Comparison of ENCODE assay signal across 12 mouse cellular contexts in the genomic region with DNA sequence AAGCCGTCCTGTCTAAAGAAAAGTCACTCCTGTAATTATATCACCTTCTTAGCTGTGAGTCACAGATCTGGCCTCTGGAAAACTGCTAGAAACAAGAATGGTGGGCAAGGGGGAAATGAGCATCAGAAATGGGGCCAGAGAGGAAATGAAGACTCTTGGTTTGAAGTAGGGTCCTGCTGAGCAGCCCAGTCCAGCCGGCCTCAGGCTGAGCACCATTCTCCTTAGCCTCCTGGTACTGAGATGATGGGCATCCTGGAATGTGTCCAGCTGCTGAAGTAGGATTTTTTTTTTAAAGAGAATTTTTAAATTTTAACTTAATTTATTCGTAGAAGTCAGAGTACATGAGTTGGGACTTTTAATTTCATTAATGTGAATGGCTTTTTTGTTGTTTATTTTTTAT.
DNase-seq lines count a peak whose midpoint lies in the region; ATAC-seq lines count a peak whose summit lies in the region.
"Had no signal": no experiment of that assay in that cellular context is flagged by ENCODE, and none has a peak within 500 bp of the region (broad histone marks: within the 10 kb centered on the region; RNA-seq: fewer than 3 reads in every experiment).

No protein-coding gene starts in this region.

- H3K9ac ChIP-seq in lung, embryonic 16.5 days (ENCODE audit: low read length): no peak overlapping the region
- H3K9ac ChIP-seq in forebrain, embryonic 14.5 days (ENCODE audit: low read length): no peak overlapping the region
- H3K9ac ChIP-seq: liver, embryonic 14.5 days had no signal

- H3K4me3 ChIP-seq in lung, embryonic 16.5 days (ENCODE audit: low read length): no peak overlapping the region
- H3K4me3 ChIP-seq in forebrain, embryonic 14.5 days (ENCODE audit: low read depth, low read length): no peak overlapping the region

- WGBS in lung, embryonic 16.5 days: 30% methylated on average over 3 of the region's 3 CpGs
- 35% methylated on average over 3 of the region's 3 CpGs for WGBS in forebrain, embryonic 14.5 days

- peak; percentile 39 for DNase-seq in embryo, embryonic 10.5 days (ENCODE audit: low spot score)
- no peak for DNase-seq in embryo, embryonic 11 days
- no peak for DNase-seq in lung, postnatal 10 days
- peak; percentile 62 for DNase-seq in forebrain, embryonic 14.5 days (ENCODE audit: low spot score)
- DNase-seq in kidney, postnatal 36 days: peak; percentile 48 to 64
- no peak for DNase-seq in liver
- DNase-seq: cerebellum, adult 2 months; heart, postnatal 10 days had no signal

- peaks cover 18% of the 10 kb centered on the region for H3K4me1 ChIP-seq in lung, embryonic 16.5 days (replicated peaks; ENCODE audit: control insufficient read depth, insufficient read depth, low read length)
- H3K4me1 ChIP-seq in forebrain, embryonic 14.5 days (ENCODE audit: control insufficient read depth, insufficient read depth, low read length): peaks cover 25% of the 10 kb centered on the region

- no peaks in the 10 kb centered on the region for H3K9me3 ChIP-seq in lung, embryonic 16.5 days (ENCODE audit: control insufficient read depth, low read length)
- no peaks in the 10 kb centered on the region for H3K9me3 ChIP-seq in forebrain, embryonic 14.5 days (replicated peaks; ENCODE audit: control insufficient read depth, low read length)

- H3K27me3 ChIP-seq in lung, embryonic 16.5 days (ENCODE audit: control insufficient read depth, insufficient read depth, low read depth, low read length): no peaks in the 10 kb centered on the region
- no peaks in the 10 kb centered on the region for H3K27me3 ChIP-seq in forebrain, embryonic 14.5 days (replicated peaks; ENCODE audit: control insufficient read depth, insufficient read depth, low read length)

- peak overlapping the region; percentile 31 for H3K27ac ChIP-seq in lung, embryonic 16.5 days (ENCODE audit: low read length)
- no peak overlapping the region; the same call in 1 of the 2 replicates for H3K27ac ChIP-seq in forebrain, embryonic 14.5 days (ENCODE audit: low read depth, low read length)
- H3K27ac ChIP-seq: liver, embryonic 14.5 days had no signal

- 0 out of 2 replicates have a peak, but pooled peaks cover 4% of the 10 kb centered on the region for H3K36me3 ChIP-seq in lung, embryonic 16.5 days (ENCODE audit: control insufficient read depth, insufficient read depth, low read length)
- peaks cover 14% of the 10 kb centered on the region; the same call in 1 of the 2 replicates for H3K36me3 ChIP-seq in forebrain, embryonic 14.5 days (ENCODE audit: control insufficient read depth, insufficient read depth, low read length)

- ATAC-seq in lung, embryonic 16.5 days (ENCODE audit: low read depth): peak; percentile 70; the same call in 1 of the 2 replicates
- ATAC-seq in forebrain, embryonic 14.5 days: 0 out of 2 replicates have a peak, but pooled peaks have one; percentile 43
- ATAC-seq in CD4-positive, CD25-positive, alpha-beta regulatory T cell, adult 4 months: no peak
- ATAC-seq: inflammation-experienced regulatory T-cells, adult 6 months had no signal

- no peak overlapping the region for H3K4me2 ChIP-seq in lung, embryonic 16.5 days (ENCODE audit: low read depth, low read length)
- H3K4me2 ChIP-seq in forebrain, embryonic 14.5 days (ENCODE audit: low read length): no peak overlapping the region

Comparison
In these comparisons a context has a peak if more than half of its experiments do, and no peak if none do; other contexts are left out.
1. DNase-seq: peak in embryo, embryonic 10.5 days (single experiment), forebrain, embryonic 14.5 days (single experiment) and kidney, postnatal 36 days (2 of 2); none in embryo, embryonic 11 days (single experiment), lung, postnatal 10 days (single experiment) and liver (single experiment).